Mouse (Mus musculus) heart, postnatal 0 days (tissue): ENCODE measurements at regions not wholly inside any gene's neighbourhood (a gene's known extent, or its start where the extent isn't known, plus 50 kb on each side); places are given as distances from the start of the nearest gene placed in this dataset.

ENCODE experiments used
- ATAC-seq: fragments of 200-750 bp; cut with Nextera tagmentation; 2 replicates; pipeline ENCODE4 v1.8.0; 2017; ENCODE audit warnings: low read depth, moderate number of reproducible peaks, moderate library complexity; ENCODE audit not compliant: insufficient read depth
- DNase-seq: peaks from one replicate; pipeline ENCODE4 v3.0.0-alpha.2; 2016; ENCODE audit warnings: low spot score
- H3K27ac ChIP-seq: fragments of 300-500 bp; sonication (generic); 2 replicates; pipeline ENCODE4 v1.5.1; 2014; ENCODE audit warnings: low read depth, mild to moderate bottlenecking
- H3K27me3 ChIP-seq: fragments of 300-500 bp; sonication (generic); 2 replicates; pipeline ENCODE4 v1.6.1; 2014; ENCODE audit warnings: low read length, mixed read lengths; ENCODE audit not compliant: control insufficient read depth, insufficient read depth
- H3K36me3 ChIP-seq: fragments of 300-500 bp; sonication (generic); replicated peaks from 2 replicates; pipeline ENCODE4 v1.6.1; 2014; ENCODE audit warnings: low read length, mixed read lengths; ENCODE audit not compliant: control insufficient read depth, insufficient read depth
- H3K4me1 ChIP-seq: fragments of 300-500 bp; sonication (generic); 2 replicates; pipeline ENCODE4 v1.6.1; 2014; ENCODE audit warnings: antibody characterized with exemption; ENCODE audit not compliant: control insufficient read depth, insufficient read depth
- H3K4me2 ChIP-seq: fragments of 300-500 bp; sonication (generic); 2 replicates; pipeline ENCODE4 v1.6.1; 2014; ENCODE audit warnings: low read depth, mild to moderate bottlenecking, low read length, moderate library complexity
- H3K4me3 ChIP-seq: fragments of 300-500 bp; sonication (generic); 2 replicates; pipeline ENCODE4 v1.5.1; 2014; ENCODE audit warnings: low read depth, low read length
- H3K9ac ChIP-seq: fragments of 300-500 bp; sonication (generic); replicated peaks from 2 replicates; pipeline ENCODE4 v1.6.1; 2014; ENCODE audit warnings: low read depth, low read length, mixed read lengths
- H3K9me3 ChIP-seq: fragments of 300-500 bp; sonication (generic); replicated peaks from 2 replicates; pipeline ENCODE4 v1.6.1; 2016; ENCODE audit warnings: low read length; ENCODE audit not compliant: control insufficient read depth
- CTCF ChIP-seq: IDR thresholded peaks from 2 replicates; pipeline ENCODE4 v1.5.1; 2016; ENCODE audit warnings: antibody characterized with exemption, control low read depth, low read depth
- EP300 ChIP-seq: IDR thresholded peaks from 2 replicates; pipeline ENCODE4 v1.6.1; 2016; ENCODE audit warnings: antibody characterized with exemption, low read depth
- WGBS: fragments of 180-500 bp; shearing (Covaris S2); extraction: QIAGEN DNeasy Blood & Tissue Kit; methylation state at CpG from one replicate; pipeline ENCODE4 v1.1.7; 2014; 5-methylcytosine and 5-hydroxymethylcytosine counted together

- no peaks in the 10 kb centered on the region for H3K9me3 ChIP-seq
- peak; percentile 39 for DNase-seq
- no peaks in the 10 kb centered on the region for H3K36me3 ChIP-seq
- peak; percentile 64 for ATAC-seq
- H3K27ac ChIP-seq, result no peak overlapping the region
- 8% methylated on average over 9 of the region's 9 CpGs for WGBS
- peak overlapping the region; percentile 22 for H3K4me2 ChIP-seq
- no peak overlapping the region for H3K4me3 ChIP-seq
- no peaks in the 10 kb centered on the region for H3K4me1 ChIP-seq
- TF ChIP-seq EP300 (no peak), CTCF (no peak)
- H3K9ac ChIP-seq, result no peak overlapping the region
- no peaks in the 10 kb centered on the region for H3K27me3 ChIP-seq
Measured at GRCm38 (mm10) chr15:8761741-8762271, 51.2 kb upstream of the Slc1a3 start.

GRCm38 (mm10) chr15:8761132-8761531 is 50.6 kb upstream of the Slc1a3 start:
- ATAC-seq (no peak), DNase-seq (no peak)
- no peaks in the 10 kb centered on the region for H3K36me3 ChIP-seq
- WGBS, result 71% methylated on average over 5 of the region's 5 CpGs
- H3K27ac ChIP-seq, result no peak overlapping the region
- no peaks in the 10 kb centered on the region for H3K4me1 ChIP-seq
- no peaks in the 10 kb centered on the region for H3K9me3 ChIP-seq
- no peak overlapping the region for H3K4me3 ChIP-seq
- H3K9ac ChIP-seq, result no peak overlapping the region
- no peak overlapping the region for H3K4me2 ChIP-seq
- no peak for TF ChIP-seq CTCF
- TF ChIP-seq EP300, result no peak
- H3K27me3 ChIP-seq, result no peaks in the 10 kb centered on the region
